ENCODE assay signal across 12 mouse cellular contexts in the genomic region with DNA sequence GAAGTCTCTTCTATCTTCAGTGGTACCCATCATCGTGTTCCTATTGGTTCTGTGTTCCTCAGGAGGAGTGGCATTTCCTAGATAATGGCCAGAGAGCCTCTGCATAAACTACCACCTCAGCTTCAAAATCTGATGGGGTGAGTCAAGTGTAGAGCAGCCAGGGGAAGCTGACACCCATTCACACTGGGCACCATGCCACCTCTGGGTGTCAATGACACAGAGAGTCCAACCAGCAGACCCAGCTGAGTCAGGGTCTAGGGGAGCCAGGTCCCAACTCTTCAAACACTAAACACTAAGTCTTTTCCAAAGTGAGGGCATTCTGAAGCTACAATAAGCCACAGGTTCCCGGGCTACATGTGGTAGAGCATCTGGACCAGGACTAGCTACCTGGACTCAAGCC. TPM values are rescaled to one million over a fixed set of nuclear protein-coding genes. Genes with fewer than 3 reads are reported as not detected.
DNase-seq lines count a peak whose midpoint lies in the region; ATAC-seq lines count a peak whose summit lies in the region.
"Had no signal": no experiment of that assay in that cellular context is flagged by ENCODE, and none has a peak within 500 bp of the region (broad histone marks: within the 10 kb centered on the region; RNA-seq: fewer than 3 reads in every experiment).

No protein-coding gene starts in this region.

- 98% methylated on average over 2 of the region's 2 CpGs for WGBS in kidney, embryonic 14.5 days
- 97% methylated on average over 2 of the region's 2 CpGs for WGBS in hindbrain, embryonic 12.5 days

- no peak overlapping the region for H3K9ac ChIP-seq in kidney, embryonic 14.5 days (ENCODE audit: low read depth, low read length)
- no peak overlapping the region for H3K9ac ChIP-seq in hindbrain, embryonic 12.5 days
- H3K9ac ChIP-seq: forebrain, embryonic 15.5 days had no signal

- ATAC-seq in kidney, embryonic 14.5 days (ENCODE audit: low FRiP score, low TSS enrichment) = no peak
- no peak for ATAC-seq in hindbrain, embryonic 12.5 days (ENCODE audit: low FRiP score)
- ATAC-seq: forebrain, embryonic 15.5 days had no signal

- DNase-seq in kidney, adult 18-20 months = peak; percentile 27
- DNase-seq in adrenal gland, adult 2 months = peak; percentile 76
- DNase-seq in kidney, adult 8-10 months = peak; percentile 22 to 32
- no peak for DNase-seq in frontal cortex, postnatal 10 days (ENCODE audit: low spot score in 2 of 2)
- no peak for DNase-seq in right cerebral cortex, postnatal 36 days (ENCODE audit: low spot score in 2 of 2)
- DNase-seq: right cerebral cortex, adult 18-20 months had no signal

- no peak overlapping the region for H3K27ac ChIP-seq in kidney, embryonic 14.5 days (ENCODE audit: low read depth, low read length)
- H3K27ac ChIP-seq in hindbrain, embryonic 12.5 days = no peak overlapping the region
- H3K27ac ChIP-seq: forebrain, embryonic 15.5 days had no signal

- H3K4me1 ChIP-seq in kidney, embryonic 14.5 days (ENCODE audit: control insufficient read depth, insufficient read depth, low read length) = no peaks in the 10 kb centered on the region; the same call in 1 of the 2 replicates
- peaks cover 86% of the 10 kb centered on the region for H3K4me1 ChIP-seq in megakaryocyte, embryonic 14.5 days
- no peaks in the 10 kb centered on the region for H3K4me1 ChIP-seq in hindbrain, embryonic 12.5 days
- H3K4me1 ChIP-seq: forebrain, embryonic 15.5 days had no signal

- H3K9me3 ChIP-seq in kidney, embryonic 14.5 days (ENCODE audit: control insufficient read depth, low read length) = no peaks in the 10 kb centered on the region
- no peaks in the 10 kb centered on the region for H3K9me3 ChIP-seq in megakaryocyte, embryonic 14.5 days
- no peaks in the 10 kb centered on the region for H3K9me3 ChIP-seq in hindbrain, embryonic 12.5 days (replicated peaks)
- H3K9me3 ChIP-seq: forebrain, embryonic 15.5 days had no signal

- no peak overlapping the region for H3K4me3 ChIP-seq in kidney, embryonic 14.5 days (ENCODE audit: low read length)
- peak overlapping the region; percentile 29 for H3K4me3 ChIP-seq in megakaryocyte, embryonic 14.5 days (replicated peaks)
- no peak overlapping the region for H3K4me3 ChIP-seq in hindbrain, embryonic 12.5 days
- H3K4me3 ChIP-seq: forebrain, embryonic 15.5 days; myocyte had no signal

- peaks cover 28% of the 10 kb centered on the region; the same call in 1 of the 2 replicates for H3K36me3 ChIP-seq in kidney, embryonic 14.5 days (ENCODE audit: control insufficient read depth, insufficient read depth, low read length)
- H3K36me3 ChIP-seq in megakaryocyte, embryonic 14.5 days (replicated peaks; ENCODE audit: low read length) = peaks cover 82% of the 10 kb centered on the region
- H3K36me3 ChIP-seq in hindbrain, embryonic 12.5 days = peaks cover 30% of the 10 kb centered on the region

- no peak overlapping the region for H3K4me2 ChIP-seq in kidney, embryonic 14.5 days (replicated peaks; ENCODE audit: low read depth, low read length)
- H3K4me2 ChIP-seq in hindbrain, embryonic 12.5 days (replicated peaks) = no peak overlapping the region
- H3K4me2 ChIP-seq: forebrain, embryonic 15.5 days had no signal

- no peaks in the 10 kb centered on the region for H3K27me3 ChIP-seq in kidney, embryonic 14.5 days (ENCODE audit: control insufficient read depth, insufficient read depth, low read length)
- H3K27me3 ChIP-seq in megakaryocyte, embryonic 14.5 days (replicated peaks) = no peaks in the 10 kb centered on the region
- H3K27me3 ChIP-seq in hindbrain, embryonic 12.5 days = no peaks in the 10 kb centered on the region
- H3K27me3 ChIP-seq: forebrain, embryonic 15.5 days had no signal

RNA-seq across cellular contexts. Expression of gene Ranbp10, which starts 18.7 kb away (rescaled TPM):
- polyA plus RNA-seq in kidney, embryonic 14.5 days (2014; fragmentation: Nextera tagmentation; extraction: Ambion mirVana) = 13.6 and 14.9 TPM in 2 replicates
- total RNA-seq in adrenal gland, adult 2 months (2021) = 10 to 100 TPM; 19.7 to 23.6 TPM
- polyA plus RNA-seq in adrenal gland, adult 2 months (2012; rRNA removed) = 22.2 and 27.3 TPM in 2 replicates
- polyA plus RNA-seq in megakaryocyte, embryonic 14.5 days (2012; ENCODE audit: insufficient read depth, low replicate concordance) = 10.3 and 11.1 TPM in 2 replicates
- 12.8 and 14.6 TPM in 2 replicates for polyA plus RNA-seq in hindbrain, embryonic 12.5 days (2016; fragmentation: Nextera tagmentation; extraction: Ambion mirVana)

RNA-seq across cellular contexts. Expression of gene Tsnaxip1, which starts 19.1 kb away (rescaled TPM):
- polyA plus RNA-seq in kidney, embryonic 14.5 days (2014; fragmentation: Nextera tagmentation; extraction: Ambion mirVana) = 0.14 and 0.27 TPM in 2 replicates
- not detected for total RNA-seq in adrenal gland, adult 2 months (2021)
- not detected in 2 replicates for polyA plus RNA-seq in adrenal gland, adult 2 months (2012; rRNA removed)
- polyA plus RNA-seq in megakaryocyte, embryonic 14.5 days (2012; ENCODE audit: insufficient read depth, low replicate concordance) = not detected in 2 replicates
- 0.84 and 1.5 TPM in 2 replicates for polyA plus RNA-seq in hindbrain, embryonic 12.5 days (2016; fragmentation: Nextera tagmentation; extraction: Ambion mirVana)
- total RNA-seq: hematopoietic stem cell, adult 5-6 weeks had no signal

RNA-seq across cellular contexts. Expression of gene Cenpt, which starts 44.6 kb away (rescaled TPM):
- 31.1 and 41.0 TPM in 2 replicates for polyA plus RNA-seq in kidney, embryonic 14.5 days (2014; fragmentation: Nextera tagmentation; extraction: Ambion mirVana)
- 1 to 10 TPM; 5.9 to 6.7 TPM for total RNA-seq in adrenal gland, adult 2 months (2021)
- 5.9 and 8.1 TPM in 2 replicates for polyA plus RNA-seq in adrenal gland, adult 2 months (2012; rRNA removed)
- polyA plus RNA-seq in megakaryocyte, embryonic 14.5 days (2012; ENCODE audit: insufficient read depth, low replicate concordance) = 22.5 and 23.5 TPM in 2 replicates
- polyA plus RNA-seq in hindbrain, embryonic 12.5 days (2016; fragmentation: Nextera tagmentation; extraction: Ambion mirVana) = 63.8 and 64.5 TPM in 2 replicates

RNA-seq across cellular contexts. Expression of gene Thap11, which starts 46.5 kb away (rescaled TPM):
- polyA plus RNA-seq in kidney, embryonic 14.5 days (2014; fragmentation: Nextera tagmentation; extraction: Ambion mirVana) = 57.2 and 65.0 TPM in 2 replicates
- 10 to 100 TPM; 31.7 to 38.0 TPM for total RNA-seq in adrenal gland, adult 2 months (2021)
- polyA plus RNA-seq in adrenal gland, adult 2 months (2012; rRNA removed) = 79.7 and 91.6 TPM in 2 replicates
- polyA plus RNA-seq in megakaryocyte, embryonic 14.5 days (2012; ENCODE audit: insufficient read depth, low replicate concordance) = 12.4 and 38.2 TPM in 2 replicates
- 74.3 and 77.8 TPM in 2 replicates for polyA plus RNA-seq in hindbrain, embryonic 12.5 days (2016; fragmentation: Nextera tagmentation; extraction: Ambion mirVana)

RNA-seq across cellular contexts. Expression of gene Gfod2, which starts 50.0 kb away (rescaled TPM):
- polyA plus RNA-seq in kidney, embryonic 14.5 days (2014; fragmentation: Nextera tagmentation; extraction: Ambion mirVana) = 11.9 and 15.8 TPM in 2 replicates
- 10 to 100 TPM in 1 of 2 experiments, 1 to 10 TPM in 1; 7.8 to 14.2 TPM for total RNA-seq in adrenal gland, adult 2 months (2021)
- 8.1 and 9.6 TPM in 2 replicates for polyA plus RNA-seq in adrenal gland, adult 2 months (2012; rRNA removed)
- 3.0 and 9.7 TPM in 2 replicates for polyA plus RNA-seq in megakaryocyte, embryonic 14.5 days (2012; ENCODE audit: insufficient read depth, low replicate concordance)
- polyA plus RNA-seq in hindbrain, embryonic 12.5 days (2016; fragmentation: Nextera tagmentation; extraction: Ambion mirVana) = 63.8 and 68.1 TPM in 2 replicates

Comparison
In these comparisons a context has a peak if more than half of its experiments do, and no peak if none do; other contexts are left out.
1. DNase-seq: peak in kidney, adult 18-20 months (single experiment), adrenal gland, adult 2 months (single experiment) and kidney, adult 8-10 months (2 of 2); none in frontal cortex, postnatal 10 days (0 of 2) and right cerebral cortex, postnatal 36 days (0 of 2).